Comparison of ENCODE assay signal across 18 mouse cellular contexts in genomic region chr2:136486986-136487385, GRCm38 (mm10). TPM values are rescaled to one million over a fixed set of nuclear protein-coding genes. Genes with fewer than 3 reads are reported as not detected.
"Had no signal": no experiment of that assay in that cellular context is flagged by ENCODE, and none has a peak within 500 bp of the region (broad histone marks: within the 10 kb centered on the region; RNA-seq: fewer than 3 reads in every experiment).

No protein-coding gene starts in this region.

- H3K9ac ChIP-seq: neural tube, embryonic 13.5 days; neural tube, embryonic 15.5 days; stomach, embryonic 15.5 days had no signal

- H3K27ac ChIP-seq: neural tube, embryonic 13.5 days; neural tube, embryonic 15.5 days; stomach, embryonic 15.5 days; stomach, postnatal 0 days had no signal

- H3K4me1 ChIP-seq: stomach, embryonic 15.5 days had no signal

- H3K36me3 ChIP-seq: neural tube, embryonic 13.5 days; neural tube, embryonic 15.5 days; stomach, embryonic 15.5 days had no signal

- H3K4me3 ChIP-seq: neural tube, embryonic 13.5 days; neural tube, embryonic 15.5 days; stomach, embryonic 15.5 days had no signal

- DNase-seq: retina, postnatal 1 day; right cerebral cortex, adult 18-20 months; right cerebral cortex, postnatal 14 days; right cerebral cortex, postnatal 25 days; right cerebral cortex, postnatal 4 days; spleen, adult 18-20 months; thymus, adult 18-20 months; thymus, adult 2 months; thymus, postnatal 14 days; thymus, postnatal 25 days; thymus, postnatal 36 days; thymus, postnatal 4 days had no signal

- H3K4me2 ChIP-seq: neural tube, embryonic 13.5 days; neural tube, embryonic 15.5 days; stomach, embryonic 15.5 days had no signal

- H3K9me3 ChIP-seq: neural tube, embryonic 13.5 days; neural tube, embryonic 15.5 days; stomach, embryonic 15.5 days had no signal

- H3K27me3 ChIP-seq: neural tube, embryonic 13.5 days; neural tube, embryonic 15.5 days; stomach, embryonic 15.5 days had no signal

RNA-seq across cellular contexts. Expression of gene Ankef1, which starts 14.7 kb away (rescaled TPM):
- total RNA-seq: neutrophil, adult 5-6 weeks had no signal
- polyA plus RNA-seq: small intestine, adult 2 months had no signal
